Comparison of ENCODE assay signal across 8 mouse cellular contexts in genomic region chr11:72411093-72411921, GRCm38 (mm10). TPM values are rescaled to one million over a fixed set of nuclear protein-coding genes. Genes with fewer than 3 reads are reported as not detected.
DNase-seq lines count a peak whose midpoint lies in the region; TF ChIP-seq lines count a peak whose summit lies in the region.

Smtnl2 (minus strand) TSS chr11:72411713.

- no peaks in the 10 kb centered on the region for H3K79me2 ChIP-seq in C2C12 (ENCODE audit: control insufficient read depth, insufficient read depth)

- H3K36me3 ChIP-seq in C2C12 (ENCODE audit: control insufficient read depth, insufficient read depth): no peaks in the 10 kb centered on the region

- peaks cover 85% of the 10 kb centered on the region for H3K27me3 ChIP-seq in C2C12 (ENCODE audit: control insufficient read depth, insufficient read depth, insufficient read length)

- peak; percentile 67 to 75 for DNase-seq in adrenal gland, postnatal 4 days (ENCODE audit: low spot score in 2 of 2)
- DNase-seq in forelimb bud, embryonic 11.5 days (ENCODE audit: low read depth, low spot score): peak; percentile 65
- DNase-seq in heart, postnatal 4 days: peak; percentile 96
- DNase-seq in layer of hippocampus, adult 9-11 months: peak; percentile 30
- DNase-seq in lung, postnatal 14 days: peak; percentile 92
- DNase-seq in retina, postnatal 1 day: peak; percentile 84
- peak; percentile 71 for DNase-seq in urinary bladder, adult 2 months (ENCODE audit: low spot score)

- H3K4me3 ChIP-seq in C2C12 (ENCODE audit: insufficient read depth, poor library complexity, severe bottlenecking): no peak within 1 kb of the TSS

- no peak for TF ChIP-seq CTCF in C2C12 (IDR thresholded peaks at IDR 0.05; ENCODE audit: control insufficient read depth, insufficient read depth, insufficient read length)

- H3ac ChIP-seq in C2C12 (ENCODE audit: control insufficient read depth, insufficient read length, low read depth): peak within 1 kb of the TSS; percentile 68

- no peaks in the 10 kb centered on the region for H3K79me3 ChIP-seq in C2C12 (ENCODE audit: low read depth)

TF ChIP-seq in C2C12, 6 proteins besides CTCF, POLR2A, EP300 and RAD21:
- TF ChIP-seq USF1 (IDR thresholded peaks at IDR 0.05; ENCODE audit: low read depth) (no peak), MYOD1 (IDR thresholded peaks at IDR 0.05; ENCODE audit: control insufficient read depth, insufficient read length, low read depth) (no peak), MYOG (IDR thresholded peaks at IDR 0.05; ENCODE audit: control insufficient read depth, extremely low read depth, insufficient read length) (no peak), MAX (IDR thresholded peaks at IDR 0.05) (no peak), FOSL1 (IDR thresholded peaks at IDR 0.05; ENCODE audit: insufficient read depth, low read length, poor library complexity, severe bottlenecking) (no peak), CEBPB (IDR thresholded peaks at IDR 0.05; ENCODE audit: low read depth) (no peak)

RNA-seq across cellular contexts. Expression of gene Smtnl2, which starts in this region (rescaled TPM):
- 0.04 TPM for polyA plus RNA-seq in C2C12 (2012; fragmentation: generic; extraction: Trizol)
- 10 to 100 TPM; 11.4 to 24.2 TPM for total RNA-seq in adrenal gland, postnatal 4 days (2021)
- total RNA-seq in heart, postnatal 4 days (2021): 10 to 100 TPM; 62.2 to 63.4 TPM
- polyA plus RNA-seq in urinary bladder, adult 2 months (2012; rRNA removed): 5.3 and 6.7 TPM in 2 replicates

Comparison
In these comparisons a context has a peak if more than half of its experiments do, and no peak if none do; other contexts are left out.
1. DNase-seq: peak in every context shown above with its lines; median percentile 96 in heart, postnatal 4 days; 92 in lung, postnatal 14 days; 84 in retina, postnatal 1 day; 71 in adrenal gland, postnatal 4 days; 71 in urinary bladder, adult 2 months; 65 in forelimb bud, embryonic 11.5 days; 30 in layer of hippocampus, adult 9-11 months.